Mouse (Mus musculus) layer of hippocampus, adult 9-11 months (tissue): ENCODE results near the gene Smim9.
"Not testable (repeated sequence)": the region's sequence is repeated elsewhere in the genome, so short reads cannot be mapped to it uniquely, and the experiment has no call there.

ENCODE experiments used
- DNase-seq: peaks from one replicate; pipeline ENCODE4 v3.0.0; 2022

Smim9 gene

GRCm38 (mm10) chrX:75163670-75164069 lies at the start of gene Smim9:
Gene Smim9 (minus strand): TSS chrX:75163770.
- DNase-seq, result no peak

GRCm38 (mm10) chrX:75155576-75156243 lies 7.9 kb downstream of the Smim9 start:
- no peak for DNase-seq

- no peak for DNase-seq
These were observed 11.3 kb downstream of the Smim9 start for GRCm38 (mm10) chrX:75152249-75152648.

- no peak for DNase-seq
These were observed 13.3 kb downstream of the Smim9 start for GRCm38 (mm10) chrX:75150304-75150703.

- DNase-seq, result no peak
These were observed 15.2 kb downstream of the Smim9 start for GRCm38 (mm10) chrX:75148414-75148813.

- not testable (repeated sequence) for DNase-seq
These were observed 20.4 kb downstream of the Smim9 start for GRCm38 (mm10) chrX:75143124-75143555.

GRCm38 (mm10) chrX:75138182-75138581 lies 25.4 kb downstream of the Smim9 start:
- no peak for DNase-seq

GRCm38 (mm10) chrX:75137729-75138128 lies 25.8 kb downstream of the Smim9 start:
- no peak for DNase-seq

- no peak for DNase-seq
These were observed 26.6 kb downstream of the Smim9 start for GRCm38 (mm10) chrX:75136938-75137337.

GRCm38 (mm10) chrX:75130467-75131160 lies 33.0 kb downstream of the Smim9 start, which contains the start of gene Mpp1:
Gene Mpp1 (minus strand): TSS chrX:75131016.
- DNase-seq, result peak; percentile 77

- DNase-seq, result no peak
These were observed 34.1 kb downstream of the Smim9 start for GRCm38 (mm10) chrX:75129474-75129873.

- peak; percentile 9 for DNase-seq
These were observed 35.1 kb downstream of the Smim9 start for GRCm38 (mm10) chrX:75128333-75128980.

GRCm38 (mm10) chrX:75126893-75127292 lies 36.7 kb downstream of the Smim9 start:
- no peak for DNase-seq

- DNase-seq, result no peak
These were observed 38.0 kb downstream of the Smim9 start for GRCm38 (mm10) chrX:75125606-75126005.

- no peak for DNase-seq
These were observed 48.0 kb downstream of the Smim9 start for GRCm38 (mm10) chrX:75115550-75115949.

- no peak for DNase-seq
These were observed 61.3 kb downstream of the Smim9 start for GRCm38 (mm10) chrX:75102293-75102692.

- no peak for DNase-seq
These were observed 64.8 kb downstream of the Smim9 start for GRCm38 (mm10) chrX:75098799-75099198.

- DNase-seq, result no peak
These were observed 67.3 kb downstream of the Smim9 start for GRCm38 (mm10) chrX:75096163-75096770.
